Mouse (Mus musculus): ENCODE measurements around the gene Sdhc. TPM values are rescaled to one million over a fixed set of nuclear protein-coding genes. Genes with fewer than 3 reads are reported as not detected.

The Sdhc gene
- polyA plus RNA-seq, 1 experiment from 2014 or later, result 291 TPM

GRCm38 (mm10) chr1:171179487-171180171 is 29.2 kb upstream of the Sdhc start:
- WGBS, result 87% methylated on average over 5 of the region's 5 CpGs
- no peak for DNase-seq (ENCODE audit: low spot score)

GRCm38 (mm10) chr1:171172779-171173178 is 22.4 kb upstream of the Sdhc start:
- Histone ChIP-seq H3K36me3 (ENCODE audit: control insufficient read depth, insufficient read depth, low read length) (no peaks in the 10 kb centered on the region), H3K4me3 (ENCODE audit: low read depth, low read length) (no peak overlapping the region), H3K4me1 (ENCODE audit: control insufficient read depth, insufficient read depth, low read length) (no peaks in the 10 kb centered on the region), H3K27ac (ENCODE audit: low read depth, low read length) (no peak overlapping the region), H3K4me2 (ENCODE audit: low read depth) (no peak overlapping the region), H3K9ac (ENCODE audit: low read length) (no peak overlapping the region), H3K9me3 (ENCODE audit: control insufficient read depth, low read length) (no peaks in the 10 kb centered on the region), H3K27me3 (ENCODE audit: control insufficient read depth, insufficient read depth, low read length) (no peaks in the 10 kb centered on the region)
- ATAC-seq (ENCODE audit: insufficient read depth, low FRiP score, low TSS enrichment), result no peak
- WGBS, result 93% methylated on average over 8 of the region's 8 CpGs
- DNase-seq (ENCODE audit: low spot score), result no peak

More at GRCm38 (mm10) chr1:171179487-171180171, 29.2 kb upstream of the Sdhc start:
- no peaks in the 10 kb centered on the region for H3K9me3 ChIP-seq (ENCODE audit: control insufficient read depth, low read length)
- no peak overlapping the region for H3K4me2 ChIP-seq (ENCODE audit: low read depth)
- H3K27me3 ChIP-seq (ENCODE audit: control insufficient read depth, insufficient read depth, low read length), result no peaks in the 10 kb centered on the region
- H3K27ac ChIP-seq (ENCODE audit: low read depth, low read length), result no peak overlapping the region
- H3K36me3 ChIP-seq (ENCODE audit: control insufficient read depth, insufficient read depth, low read length), result no peaks in the 10 kb centered on the region
- H3K4me3 ChIP-seq (ENCODE audit: low read depth, low read length), result no peak overlapping the region
- no peak overlapping the region for H3K9ac ChIP-seq (ENCODE audit: low read length)
- H3K4me1 ChIP-seq (ENCODE audit: control insufficient read depth, insufficient read depth, low read length), result no peaks in the 10 kb centered on the region
- no peak for ATAC-seq (ENCODE audit: insufficient read depth, low FRiP score, low TSS enrichment)

- DNase-seq (ENCODE audit: low spot score) (no peak), ATAC-seq (ENCODE audit: insufficient read depth, low FRiP score, low TSS enrichment) (no peak)
- Histone ChIP-seq H3K4me1 (ENCODE audit: control insufficient read depth, insufficient read depth, low read length) (no peaks in the 10 kb centered on the region), H3K36me3 (ENCODE audit: control insufficient read depth, insufficient read depth, low read length) (no peaks in the 10 kb centered on the region), H3K27me3 (ENCODE audit: control insufficient read depth, insufficient read depth, low read length) (no peaks in the 10 kb centered on the region), H3K9ac (ENCODE audit: low read length) (no peak overlapping the region), H3K4me3 (ENCODE audit: low read depth, low read length) (no peak overlapping the region), H3K27ac (ENCODE audit: low read depth, low read length) (no peak overlapping the region), H3K9me3 (ENCODE audit: control insufficient read depth, low read length) (no peaks in the 10 kb centered on the region), H3K4me2 (ENCODE audit: low read depth) (no peak overlapping the region)
- WGBS, result 72% methylated on average over 3 of the region's 3 CpGs
Observed at GRCm38 (mm10) chr1:171171138-171171537, 20.7 kb upstream of the Sdhc start.

GRCm38 (mm10) chr1:171169913-171170312 is 19.5 kb upstream of the Sdhc start:
- no peaks in the 10 kb centered on the region for H3K9me3 ChIP-seq (ENCODE audit: control insufficient read depth, low read length)
- no peaks in the 10 kb centered on the region for H3K27me3 ChIP-seq (ENCODE audit: control insufficient read depth, insufficient read depth, low read length)
- no peak overlapping the region for H3K4me2 ChIP-seq (ENCODE audit: low read depth)
- WGBS, result 74% methylated on average over 3 of the region's 3 CpGs
- H3K9ac ChIP-seq (ENCODE audit: low read length), result no peak overlapping the region
- H3K4me1 ChIP-seq (ENCODE audit: control insufficient read depth, insufficient read depth, low read length), result no peaks in the 10 kb centered on the region
- DNase-seq (ENCODE audit: low spot score) (no peak), ATAC-seq (ENCODE audit: insufficient read depth, low FRiP score, low TSS enrichment) (no peak)
- H3K4me3 ChIP-seq (ENCODE audit: low read depth, low read length), result no peak overlapping the region
- no peak overlapping the region for H3K27ac ChIP-seq (ENCODE audit: low read depth, low read length)
- H3K36me3 ChIP-seq (ENCODE audit: control insufficient read depth, insufficient read depth, low read length), result no peaks in the 10 kb centered on the region

- Histone ChIP-seq H3K36me3 (ENCODE audit: control insufficient read depth, insufficient read depth, low read length) (no peaks in the 10 kb centered on the region), H3K27ac (ENCODE audit: low read depth, low read length) (no peak overlapping the region), H3K9me3 (ENCODE audit: control insufficient read depth, low read length) (no peaks in the 10 kb centered on the region), H3K9ac (ENCODE audit: low read length) (no peak overlapping the region), H3K27me3 (ENCODE audit: control insufficient read depth, insufficient read depth, low read length) (no peaks in the 10 kb centered on the region), H3K4me1 (ENCODE audit: control insufficient read depth, insufficient read depth, low read length) (no peaks in the 10 kb centered on the region), H3K4me3 (ENCODE audit: low read depth, low read length) (no peak overlapping the region), H3K4me2 (ENCODE audit: low read depth) (no peak overlapping the region)
- 87% methylated on average over 12 of the region's 12 CpGs for WGBS
- no peak for DNase-seq (ENCODE audit: low spot score)
- ATAC-seq (ENCODE audit: insufficient read depth, low FRiP score, low TSS enrichment), result no peak
Observed at GRCm38 (mm10) chr1:171168906-171169305, 18.5 kb upstream of the Sdhc start.

GRCm38 (mm10) chr1:171165629-171166345 is 15.4 kb upstream of the Sdhc start:
- 77% methylated on average over 5 of the region's 5 CpGs for WGBS
- no peak overlapping the region for H3K9ac ChIP-seq (ENCODE audit: low read length)
- H3K9me3 ChIP-seq (ENCODE audit: control insufficient read depth, low read length), result no peaks in the 10 kb centered on the region
- no peak overlapping the region for H3K4me3 ChIP-seq (ENCODE audit: low read depth, low read length)
- H3K36me3 ChIP-seq (ENCODE audit: control insufficient read depth, insufficient read depth, low read length), result no peaks in the 10 kb centered on the region
- H3K4me2 ChIP-seq (ENCODE audit: low read depth), result no peak overlapping the region
- no peaks in the 10 kb centered on the region for H3K4me1 ChIP-seq (ENCODE audit: control insufficient read depth, insufficient read depth, low read length)
- peaks cover 3% of the 10 kb centered on the region; the same call in 1 of the 2 replicates for H3K27me3 ChIP-seq (ENCODE audit: control insufficient read depth, insufficient read depth, low read length)
- no peak overlapping the region for H3K27ac ChIP-seq (ENCODE audit: low read depth, low read length)
- no peak for DNase-seq (ENCODE audit: low spot score)
- ATAC-seq (ENCODE audit: insufficient read depth, low FRiP score, low TSS enrichment), result no peak

- Histone ChIP-seq H3K4me1 (ENCODE audit: control insufficient read depth, insufficient read depth, low read length) (no peaks in the 10 kb centered on the region), H3K27ac (ENCODE audit: low read depth, low read length) (no peak overlapping the region), H3K4me2 (ENCODE audit: low read depth) (no peak overlapping the region), H3K9ac (ENCODE audit: low read length) (no peak overlapping the region), H3K9me3 (ENCODE audit: control insufficient read depth, low read length) (no peaks in the 10 kb centered on the region), H3K4me3 (ENCODE audit: low read depth, low read length) (no peak overlapping the region), H3K36me3 (ENCODE audit: control insufficient read depth, insufficient read depth, low read length) (no peaks in the 10 kb centered on the region), H3K27me3 (ENCODE audit: control insufficient read depth, insufficient read depth, low read length) (peaks cover 11% of the 10 kb centered on the region)
- ATAC-seq (ENCODE audit: insufficient read depth, low FRiP score, low TSS enrichment) (no peak), DNase-seq (ENCODE audit: low spot score) (no peak)
- WGBS, result 29% methylated on average over 3 of the region's 3 CpGs
Observed at GRCm38 (mm10) chr1:171164258-171164657, 13.9 kb upstream of the Sdhc start.

- Histone ChIP-seq H3K27me3 (ENCODE audit: control insufficient read depth, insufficient read depth, low read length) (peaks cover 19% of the 10 kb centered on the region), H3K4me2 (ENCODE audit: low read depth) (no peak overlapping the region), H3K9me3 (ENCODE audit: control insufficient read depth, low read length) (no peaks in the 10 kb centered on the region), H3K4me3 (ENCODE audit: low read depth, low read length) (no peak overlapping the region), H3K4me1 (ENCODE audit: control insufficient read depth, insufficient read depth, low read length) (no peaks in the 10 kb centered on the region), H3K27ac (ENCODE audit: low read depth, low read length) (no peak overlapping the region), H3K9ac (ENCODE audit: low read length) (no peak overlapping the region), H3K36me3 (ENCODE audit: control insufficient read depth, insufficient read depth, low read length) (no peaks in the 10 kb centered on the region)
- WGBS, result 90% methylated on average over 3 of the region's 3 CpGs
- DNase-seq (ENCODE audit: low spot score) (no peak), ATAC-seq (ENCODE audit: insufficient read depth, low FRiP score, low TSS enrichment) (no peak)
Observed at GRCm38 (mm10) chr1:171162526-171162925, 12.1 kb upstream of the Sdhc start.

- Histone ChIP-seq H3K27ac (ENCODE audit: low read depth, low read length) (no peak overlapping the region), H3K9ac (ENCODE audit: low read length) (no peak overlapping the region), H3K36me3 (ENCODE audit: control insufficient read depth, insufficient read depth, low read length) (no peaks in the 10 kb centered on the region), H3K9me3 (ENCODE audit: control insufficient read depth, low read length) (no peaks in the 10 kb centered on the region), H3K4me3 (ENCODE audit: low read depth, low read length) (peak overlapping the region; percentile 15; the same call in 1 of the 2 replicates), H3K4me2 (ENCODE audit: low read depth) (peak overlapping the region; percentile 29), H3K27me3 (ENCODE audit: control insufficient read depth, insufficient read depth, low read length) (peaks cover 19% of the 10 kb centered on the region), H3K4me1 (ENCODE audit: control insufficient read depth, insufficient read depth, low read length) (no peaks in the 10 kb centered on the region)
- 2% methylated on average over 15 of the region's 15 CpGs for WGBS
- DNase-seq (ENCODE audit: low spot score), result no peak
- no peak for ATAC-seq (ENCODE audit: insufficient read depth, low FRiP score, low TSS enrichment)
Observed at GRCm38 (mm10) chr1:171159485-171159975, 9.1 kb upstream of the Sdhc start.
